Mouse (Mus musculus): Measurements from ENCODE around the gene Tmem178b.

Tmem178b gene

DNA sequence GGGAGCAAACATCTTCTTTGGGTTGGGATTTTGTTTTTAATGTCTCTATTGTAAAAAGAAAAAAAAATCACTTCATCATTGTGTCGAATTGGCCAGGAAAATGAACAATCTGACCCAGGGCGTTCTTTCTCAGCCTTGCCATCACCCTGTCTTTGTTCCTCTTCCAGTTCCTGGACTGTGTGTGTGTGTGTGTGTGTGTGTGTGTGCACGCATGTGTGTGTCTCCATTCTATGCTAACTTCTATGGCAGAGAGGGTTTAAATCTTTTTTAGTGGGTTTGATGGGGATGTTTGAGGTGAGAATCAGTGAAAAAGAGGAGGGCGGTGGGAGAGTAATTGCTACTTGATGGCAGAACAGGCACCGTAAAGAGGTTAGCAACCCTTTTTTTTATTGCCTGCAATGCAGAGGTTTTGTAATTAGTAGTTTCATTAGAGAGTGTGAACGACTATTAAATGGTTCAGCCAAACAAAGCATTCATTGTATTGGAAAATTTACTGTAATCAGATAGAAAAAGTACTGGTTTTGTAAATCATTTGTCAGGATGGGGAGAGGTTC, 30.2 kb downstream of the Tmem178b start:
- Histone ChIP-seq H3K36me3 (ENCODE audit: control insufficient read depth, insufficient read depth, low read length, poor library complexity, severe bottlenecking) (no peaks in the 10 kb centered on the region), H3K27me3 (ENCODE audit: control insufficient read depth, insufficient read depth, low read length, poor library complexity, severe bottlenecking) (no peaks in the 10 kb centered on the region)
- DNase-seq (ENCODE audit: low read depth, low spot score) = no peak

DNA sequence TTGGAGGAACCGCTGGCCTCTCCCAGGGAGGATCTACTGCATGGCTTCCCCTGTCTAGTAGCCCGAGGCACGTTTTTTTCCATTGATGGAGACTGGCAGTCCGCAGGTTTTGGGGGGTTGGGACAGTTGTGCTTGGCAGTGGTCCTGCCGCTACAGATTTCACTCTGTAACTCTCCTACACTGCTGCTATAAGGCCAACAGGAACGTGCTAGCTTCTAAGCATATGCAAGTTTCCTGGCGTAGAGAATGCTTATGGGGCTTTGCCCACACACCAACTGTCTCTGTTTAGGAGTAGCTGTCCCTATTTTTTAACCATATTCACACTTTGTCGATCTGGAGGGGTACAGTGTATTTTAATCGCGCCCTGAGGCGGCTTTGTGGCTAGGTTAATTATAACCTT, 30.8 kb downstream of the Tmem178b start:
- no peaks in the 10 kb centered on the region for H3K36me3 ChIP-seq (ENCODE audit: control insufficient read depth, insufficient read depth, low read length, poor library complexity, severe bottlenecking)
- H3K27me3 ChIP-seq (ENCODE audit: control insufficient read depth, insufficient read depth, low read length, poor library complexity, severe bottlenecking) = no peaks in the 10 kb centered on the region
- no peak for DNase-seq (ENCODE audit: low read depth, low spot score)

GRCm38 (mm10) chr6:39914956-39915355, 41.9 kb downstream of the Tmem178b start:
- Histone ChIP-seq H3K36me3 (ENCODE audit: control insufficient read depth, insufficient read depth, low read length, poor library complexity, severe bottlenecking) (no peaks in the 10 kb centered on the region), H3K27me3 (ENCODE audit: control insufficient read depth, insufficient read depth, low read length, poor library complexity, severe bottlenecking) (no peaks in the 10 kb centered on the region)
- DNase-seq (ENCODE audit: low read depth, low spot score) = no peak

- DNase-seq (ENCODE audit: low read depth, low spot score) = no peak
- Histone ChIP-seq H3K36me3 (ENCODE audit: control insufficient read depth, insufficient read depth, low read length, poor library complexity, severe bottlenecking) (no peaks in the 10 kb centered on the region), H3K27me3 (ENCODE audit: control insufficient read depth, insufficient read depth, low read length, poor library complexity, severe bottlenecking) (no peaks in the 10 kb centered on the region)
These were observed 42.7 kb downstream of the Tmem178b start for GRCm38 (mm10) chr6:39915636-39916281.

DNA sequence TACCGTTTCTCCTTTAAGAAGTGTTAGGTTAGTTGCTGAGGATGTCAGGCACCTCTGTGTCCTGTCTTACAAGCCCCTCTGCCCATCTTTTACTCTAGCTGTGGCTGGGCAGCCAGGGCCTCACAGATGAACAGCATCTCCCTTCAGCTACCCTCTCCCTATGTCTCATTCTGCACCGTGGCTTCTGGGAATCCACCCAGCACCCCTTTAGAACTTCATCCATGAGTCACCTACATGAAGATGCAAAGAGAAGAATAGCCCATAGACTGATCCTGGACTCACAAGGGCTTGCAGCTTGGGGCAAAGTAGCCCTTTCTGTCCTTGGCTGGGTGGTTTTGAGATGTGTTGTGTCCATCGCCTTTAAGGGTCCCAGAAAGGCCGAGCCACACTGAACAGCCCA, 43.4 kb downstream of the Tmem178b start:
- no peaks in the 10 kb centered on the region for H3K27me3 ChIP-seq (ENCODE audit: control insufficient read depth, insufficient read depth, low read length, poor library complexity, severe bottlenecking)
- H3K36me3 ChIP-seq (ENCODE audit: control insufficient read depth, insufficient read depth, low read length, poor library complexity, severe bottlenecking) = no peaks in the 10 kb centered on the region
- no peak for DNase-seq (ENCODE audit: low read depth, low spot score)

DNA sequence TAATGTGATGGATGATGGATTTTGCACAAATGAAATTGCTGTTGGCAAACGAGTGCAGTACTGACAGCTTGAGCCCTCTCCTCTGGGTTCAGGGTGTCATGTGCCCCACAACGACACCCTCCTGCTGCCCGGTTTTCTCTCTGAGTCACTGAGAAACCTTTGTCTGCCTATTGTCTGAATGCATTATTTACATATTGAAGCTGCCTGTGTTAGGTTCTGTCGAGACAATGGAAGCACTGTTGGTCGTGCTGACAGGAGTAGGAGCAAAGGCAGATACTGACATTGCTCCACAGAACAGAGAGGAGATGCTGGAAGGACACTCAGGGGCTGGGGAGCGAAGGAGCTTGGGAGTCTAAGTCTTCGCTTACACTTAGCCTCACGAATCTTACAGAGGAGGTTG, 44.2 kb downstream of the Tmem178b start:
- no peak for DNase-seq (ENCODE audit: low read depth, low spot score)
- no peaks in the 10 kb centered on the region for H3K27me3 ChIP-seq (ENCODE audit: control insufficient read depth, insufficient read depth, low read length, poor library complexity, severe bottlenecking)
- H3K36me3 ChIP-seq (ENCODE audit: control insufficient read depth, insufficient read depth, low read length, poor library complexity, severe bottlenecking) = no peaks in the 10 kb centered on the region

DNA sequence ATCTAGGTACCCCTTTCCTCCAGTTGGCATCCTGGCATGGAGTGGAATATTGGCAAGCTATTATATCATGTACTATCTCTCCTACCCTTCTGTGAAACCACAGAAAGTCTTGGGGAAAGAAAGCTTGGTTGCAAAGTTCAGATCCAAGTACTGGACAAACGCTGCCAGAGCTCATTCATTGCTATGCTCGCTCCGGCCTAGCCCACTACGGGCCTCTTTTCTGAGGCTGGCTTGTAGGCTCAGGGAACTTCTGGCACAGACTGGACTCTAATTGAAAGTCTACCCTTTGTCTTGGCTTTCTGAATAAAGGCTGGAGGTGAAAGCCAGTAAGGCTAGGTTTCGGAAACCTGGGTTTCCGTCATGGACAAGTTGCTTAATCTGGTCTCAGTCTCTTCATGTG, 44.7 kb downstream of the Tmem178b start:
- Histone ChIP-seq H3K27me3 (ENCODE audit: control insufficient read depth, insufficient read depth, low read length, poor library complexity, severe bottlenecking) (no peaks in the 10 kb centered on the region), H3K36me3 (ENCODE audit: control insufficient read depth, insufficient read depth, low read length, poor library complexity, severe bottlenecking) (no peaks in the 10 kb centered on the region)
- no peak for DNase-seq (ENCODE audit: low read depth, low spot score)

GRCm38 (mm10) chr6:39919011-39919709, 46.1 kb downstream of the Tmem178b start:
- H3K36me3 ChIP-seq (ENCODE audit: control insufficient read depth, insufficient read depth, low read length, poor library complexity, severe bottlenecking) = no peaks in the 10 kb centered on the region
- DNase-seq (ENCODE audit: low read depth, low spot score) = no peak
- H3K27me3 ChIP-seq (ENCODE audit: control insufficient read depth, insufficient read depth, low read length, poor library complexity, severe bottlenecking) = no peaks in the 10 kb centered on the region

DNA sequence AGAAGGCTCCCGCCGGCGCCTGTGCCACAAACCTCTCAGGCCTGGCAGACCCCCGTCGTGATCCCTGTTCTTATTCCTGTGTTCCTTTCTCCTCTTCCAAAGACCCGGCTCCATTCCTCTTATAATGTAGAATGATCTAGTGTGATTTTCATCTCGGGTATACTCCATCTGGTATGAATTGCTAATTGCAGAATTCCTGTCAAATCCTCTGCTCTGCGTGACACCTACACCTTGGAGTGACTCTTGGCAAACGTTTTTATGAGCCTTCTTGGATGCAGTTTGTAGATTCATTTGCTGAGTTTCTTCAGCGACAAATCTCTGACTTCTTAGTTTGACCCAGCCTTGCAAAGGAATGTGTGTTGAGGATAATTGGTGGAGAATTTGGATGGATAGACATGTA, 53.4 kb downstream of the Tmem178b start:
- DNase-seq (ENCODE audit: low read depth, low spot score) = no peak
- Histone ChIP-seq H3K36me3 (ENCODE audit: control insufficient read depth, insufficient read depth, low read length, poor library complexity, severe bottlenecking) (no peaks in the 10 kb centered on the region), H3K27me3 (ENCODE audit: control insufficient read depth, insufficient read depth, low read length, poor library complexity, severe bottlenecking) (no peaks in the 10 kb centered on the region)

- no peak for DNase-seq (ENCODE audit: low read depth, low spot score)
- H3K27me3 ChIP-seq (ENCODE audit: control insufficient read depth, insufficient read depth, low read length, poor library complexity, severe bottlenecking) = no peaks in the 10 kb centered on the region
- H3K36me3 ChIP-seq (ENCODE audit: control insufficient read depth, insufficient read depth, low read length, poor library complexity, severe bottlenecking) = no peaks in the 10 kb centered on the region
These were observed 63.5 kb downstream of the Tmem178b start for GRCm38 (mm10) chr6:39936590-39936989.

DNA sequence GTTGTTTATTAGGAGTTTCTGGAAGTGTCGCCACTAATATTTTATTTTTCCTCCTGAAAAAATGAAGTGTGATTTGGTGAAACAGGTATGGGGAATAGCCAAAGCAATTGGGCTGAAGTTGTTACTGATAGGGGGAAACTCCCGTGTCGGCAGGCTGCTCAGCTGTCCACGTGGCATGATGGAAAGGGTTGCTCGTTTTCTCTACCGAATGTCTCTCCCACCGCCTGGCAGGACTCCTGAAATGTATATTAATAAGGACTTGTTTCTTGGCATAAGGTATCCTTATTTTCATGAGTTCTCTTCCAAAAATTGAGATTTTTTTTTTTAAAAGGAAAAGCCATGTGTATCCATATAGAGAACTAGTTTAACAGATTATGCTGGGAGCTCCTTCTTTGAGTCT, 67.8 kb downstream of the Tmem178b start:
- no peak for DNase-seq (ENCODE audit: low read depth, low spot score)
- H3K36me3 ChIP-seq (ENCODE audit: control insufficient read depth, insufficient read depth, low read length, poor library complexity, severe bottlenecking) = no peaks in the 10 kb centered on the region
- H3K27me3 ChIP-seq (ENCODE audit: control insufficient read depth, insufficient read depth, low read length, poor library complexity, severe bottlenecking) = no peaks in the 10 kb centered on the region

- no peaks in the 10 kb centered on the region for H3K36me3 ChIP-seq (ENCODE audit: control insufficient read depth, insufficient read depth, low read length, poor library complexity, severe bottlenecking)
- H3K27me3 ChIP-seq (ENCODE audit: control insufficient read depth, insufficient read depth, low read length, poor library complexity, severe bottlenecking) = no peaks in the 10 kb centered on the region
- no peak for DNase-seq (ENCODE audit: low read depth, low spot score)
These were observed 71.8 kb downstream of the Tmem178b start for GRCm38 (mm10) chr6:39944854-39945253.

DNA sequence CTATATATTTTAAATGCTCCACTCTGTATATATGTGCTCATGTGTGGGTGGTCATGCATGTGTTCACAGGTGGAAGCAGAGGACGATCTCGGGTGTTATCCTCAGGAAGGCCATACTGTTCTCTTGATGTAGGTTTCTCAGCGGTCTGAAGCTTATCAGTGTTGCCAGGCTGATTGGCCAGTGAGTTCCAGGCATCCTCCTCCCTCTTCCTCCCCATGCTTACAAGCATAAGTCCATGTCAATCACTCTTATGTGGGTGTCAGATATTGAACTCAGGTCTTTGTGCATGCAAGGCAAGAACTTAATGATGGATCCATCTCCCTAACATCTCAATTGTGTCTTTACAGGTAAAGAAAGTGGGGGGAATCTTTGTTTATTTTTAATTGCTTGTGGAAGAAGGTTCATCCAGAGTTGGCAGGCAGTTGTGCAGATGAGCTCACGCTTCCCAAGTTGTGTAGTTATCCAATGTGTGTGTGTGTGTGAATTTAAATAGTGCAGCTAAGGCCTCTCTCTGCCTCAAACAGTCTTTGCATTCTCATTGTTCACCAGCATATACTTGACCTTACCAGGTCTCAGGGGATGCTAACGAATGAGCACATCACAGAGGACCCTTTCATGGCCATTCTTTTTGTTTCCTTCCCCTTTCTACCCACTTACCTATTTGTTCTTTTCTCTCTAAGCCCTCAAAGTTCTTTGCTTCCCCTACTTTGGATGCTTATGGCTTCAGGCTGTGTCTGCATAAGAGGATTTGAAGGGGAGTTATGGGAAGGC, 72.8 kb downstream of the Tmem178b start:
- no peak for DNase-seq (ENCODE audit: low read depth, low spot score)
- Histone ChIP-seq H3K36me3 (ENCODE audit: control insufficient read depth, insufficient read depth, low read length, poor library complexity, severe bottlenecking) (no peaks in the 10 kb centered on the region), H3K27me3 (ENCODE audit: control insufficient read depth, insufficient read depth, low read length, poor library complexity, severe bottlenecking) (no peaks in the 10 kb centered on the region)

DNA sequence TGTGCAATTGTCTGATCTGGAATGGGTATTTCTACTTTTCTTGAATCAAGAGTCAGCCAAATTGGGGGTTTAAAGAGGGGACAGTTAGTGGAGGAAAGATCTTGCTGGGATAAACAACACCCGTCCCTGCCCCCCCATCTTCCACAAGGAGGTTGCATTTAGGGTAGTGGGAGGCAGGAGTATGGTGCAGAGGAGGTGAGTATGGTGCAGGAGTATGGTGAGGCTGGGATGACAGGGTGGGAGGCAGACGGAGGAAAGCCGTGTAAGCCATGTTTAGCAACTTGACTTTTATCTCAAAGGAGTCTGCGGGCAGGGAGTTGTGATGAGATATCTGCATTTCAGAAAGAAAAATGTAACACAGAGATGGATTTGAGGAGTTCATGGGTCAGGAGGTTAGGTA, 73.5 kb downstream of the Tmem178b start:
- Histone ChIP-seq H3K36me3 (ENCODE audit: control insufficient read depth, insufficient read depth, low read length, poor library complexity, severe bottlenecking) (no peaks in the 10 kb centered on the region), H3K27me3 (ENCODE audit: control insufficient read depth, insufficient read depth, low read length, poor library complexity, severe bottlenecking) (no peaks in the 10 kb centered on the region)
- no peak for DNase-seq (ENCODE audit: low read depth, low spot score)

- no peaks in the 10 kb centered on the region for H3K36me3 ChIP-seq (ENCODE audit: control insufficient read depth, insufficient read depth, low read length, poor library complexity, severe bottlenecking)
- H3K27me3 ChIP-seq (ENCODE audit: control insufficient read depth, insufficient read depth, low read length, poor library complexity, severe bottlenecking) = no peaks in the 10 kb centered on the region
- DNase-seq (ENCODE audit: low read depth, low spot score) = no peak
These were observed 80.9 kb downstream of the Tmem178b start for GRCm38 (mm10) chr6:39953951-39954350.

All from splenic B cell, adult 2 months (primary cell).